Mouse (Mus musculus): ENCODE data around the gene Mfn2. TPM values are rescaled to one million over a fixed set of nuclear protein-coding genes. Genes with fewer than 3 reads are reported as not detected.

Gene Mfn2
- total and polyA plus RNA-seq, 2 experiments from 2014 or later, result 86.1 to 86.8 TPM

DNA sequence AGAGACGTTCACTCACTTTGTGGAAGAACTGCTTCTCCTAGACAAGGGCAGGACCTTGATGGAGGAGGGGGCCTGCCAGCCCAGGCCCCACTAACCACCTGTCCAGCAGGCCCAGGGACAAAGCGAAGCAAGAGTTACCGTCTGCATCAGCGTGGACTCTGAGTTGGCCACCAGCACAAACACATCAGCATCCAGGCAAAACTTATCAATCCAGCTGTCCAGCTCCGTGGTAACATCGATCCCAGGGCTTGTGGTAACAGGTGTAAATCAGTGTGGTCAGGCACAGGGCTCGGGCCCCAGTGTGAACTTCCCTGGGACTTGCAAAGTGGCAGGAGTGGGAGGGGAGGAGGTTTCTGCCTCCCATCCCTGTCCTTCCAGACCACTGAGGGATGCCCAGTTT, 17.2 kb downstream of the Mfn2 start:
- no peaks in the 10 kb centered on the region for H3K9me3 ChIP-seq (ENCODE audit: low read length)
- TF ChIP-seq CTCF (IDR thresholded peaks at IDR 0.05; ENCODE audit: low read depth), result no peak
- H3K4me2 ChIP-seq (ENCODE audit: low read depth, low read length), result no peak overlapping the region
- 97% methylated on average over 7 of the region's 7 CpGs for WGBS
- ATAC-seq, result no peak
- no peaks in the 10 kb centered on the region for H3K27me3 ChIP-seq (ENCODE audit: insufficient read depth, low read length)
- no peak overlapping the region for H3K9ac ChIP-seq (replicated peaks; ENCODE audit: low read length)
- no peaks in the 10 kb centered on the region for H3K4me1 ChIP-seq (ENCODE audit: insufficient read depth, low read length)
- H3K27ac ChIP-seq, result no peak overlapping the region
- DNase-seq (ENCODE audit: low spot score), result no peak
- peaks cover 79% of the 10 kb centered on the region for H3K36me3 ChIP-seq (ENCODE audit: insufficient read depth, low read length)
- no peak overlapping the region for H3K4me3 ChIP-seq (ENCODE audit: low read length)

DNA sequence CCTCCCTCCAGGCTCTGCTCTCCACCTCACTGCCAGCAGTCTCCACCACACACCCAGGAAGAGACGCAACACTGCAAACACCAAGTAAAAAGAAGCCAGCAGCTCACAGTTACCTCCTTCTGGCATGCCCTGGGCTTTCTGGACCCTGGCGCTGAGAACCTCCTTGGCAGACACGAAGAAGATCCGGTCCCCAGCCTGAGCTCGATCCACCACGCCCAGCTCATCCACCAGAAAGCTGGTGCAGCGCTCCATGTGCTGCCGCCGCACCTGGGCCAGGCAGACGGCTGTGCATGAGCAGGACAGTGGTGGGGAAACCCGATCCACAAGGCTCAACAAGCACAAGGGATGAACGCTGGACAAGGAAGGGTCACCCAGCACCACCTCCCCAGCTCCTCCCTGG, 18.3 kb downstream of the Mfn2 start:
- 97% methylated on average over 12 of the region's 12 CpGs for WGBS
- Histone ChIP-seq H3K4me1 (ENCODE audit: insufficient read depth, low read length) (no peaks in the 10 kb centered on the region), H3K27ac (no peak overlapping the region), H3K9me3 (ENCODE audit: low read length) (no peaks in the 10 kb centered on the region), H3K4me3 (ENCODE audit: low read length) (no peak overlapping the region), H3K9ac (replicated peaks; ENCODE audit: low read length) (no peak overlapping the region), H3K27me3 (ENCODE audit: insufficient read depth, low read length) (no peaks in the 10 kb centered on the region), H3K36me3 (ENCODE audit: insufficient read depth, low read length) (peaks cover 86% of the 10 kb centered on the region), H3K4me2 (ENCODE audit: low read depth, low read length) (no peak overlapping the region)
- DNase-seq (ENCODE audit: low spot score) (no peak), ATAC-seq (no peak)
- no peak for TF ChIP-seq CTCF (IDR thresholded peaks at IDR 0.05; ENCODE audit: low read depth)

DNA sequence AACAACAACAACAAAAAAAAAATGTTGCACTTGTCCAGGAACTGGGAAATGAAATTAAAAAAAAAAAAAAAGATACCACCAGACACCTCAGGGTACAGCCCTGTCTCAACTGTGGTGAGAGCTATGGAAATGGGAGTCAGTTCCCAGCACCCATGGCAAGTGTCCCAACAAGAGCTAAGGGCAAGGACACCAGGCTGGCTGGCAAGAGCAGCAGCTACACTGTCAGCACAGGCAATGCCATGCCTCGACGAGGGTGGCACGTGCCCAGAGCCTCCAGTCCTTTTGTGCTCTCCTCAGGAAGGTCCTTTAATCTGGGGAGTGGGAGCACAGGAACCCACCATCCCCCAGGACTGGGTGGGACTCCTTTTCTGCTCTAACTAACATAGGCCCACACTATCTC, 20.4 kb downstream of the Mfn2 start:
- no peak overlapping the region for H3K9ac ChIP-seq (replicated peaks; ENCODE audit: low read length)
- no peak for ATAC-seq
- peaks cover 83% of the 10 kb centered on the region for H3K36me3 ChIP-seq (ENCODE audit: insufficient read depth, low read length)
- no peak overlapping the region for H3K4me2 ChIP-seq (ENCODE audit: low read depth, low read length)
- no peaks in the 10 kb centered on the region for H3K9me3 ChIP-seq (ENCODE audit: low read length)
- 78% methylated on average over 3 of the region's 3 CpGs for WGBS
- DNase-seq (ENCODE audit: low spot score), result no peak
- no peak overlapping the region for H3K27ac ChIP-seq
- no peaks in the 10 kb centered on the region for H3K4me1 ChIP-seq (ENCODE audit: insufficient read depth, low read length)
- TF ChIP-seq CTCF (IDR thresholded peaks at IDR 0.05; ENCODE audit: low read depth), result no peak
- no peak overlapping the region for H3K4me3 ChIP-seq (ENCODE audit: low read length)
- H3K27me3 ChIP-seq (ENCODE audit: insufficient read depth, low read length), result no peaks in the 10 kb centered on the region

DNA sequence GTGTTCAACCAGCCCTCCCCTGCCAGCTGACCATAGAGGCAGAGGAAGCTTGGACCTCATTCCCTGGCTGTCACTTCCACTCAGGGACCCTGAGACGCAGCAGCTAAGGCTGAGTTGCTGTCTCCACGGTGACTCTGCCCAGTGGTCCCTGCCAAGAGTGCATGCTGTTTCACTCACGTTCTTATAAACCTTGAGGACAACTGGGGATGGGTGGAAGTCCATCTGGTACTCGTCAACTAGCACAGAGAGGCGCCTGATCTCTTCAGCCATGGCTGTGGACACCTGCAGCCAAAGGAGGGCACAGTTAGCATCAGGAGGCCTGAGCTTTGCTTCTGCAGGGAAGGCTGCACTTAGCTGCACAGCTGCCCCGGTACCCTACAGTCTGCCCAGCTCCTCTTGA, 21.5 kb downstream of the Mfn2 start:
- 67% methylated on average over 6 of the region's 6 CpGs for WGBS
- Histone ChIP-seq H3K27me3 (ENCODE audit: insufficient read depth, low read length) (no peaks in the 10 kb centered on the region), H3K4me1 (ENCODE audit: insufficient read depth, low read length) (no peaks in the 10 kb centered on the region), H3K4me3 (ENCODE audit: low read length) (no peak overlapping the region), H3K27ac (no peak overlapping the region), H3K36me3 (ENCODE audit: insufficient read depth, low read length) (peaks cover 86% of the 10 kb centered on the region), H3K4me2 (ENCODE audit: low read depth, low read length) (no peak overlapping the region), H3K9me3 (ENCODE audit: low read length) (no peaks in the 10 kb centered on the region), H3K9ac (replicated peaks; ENCODE audit: low read length) (no peak overlapping the region)
- ATAC-seq (no peak), DNase-seq (ENCODE audit: low spot score) (peak; percentile 2)
- no peak for TF ChIP-seq CTCF (IDR thresholded peaks at IDR 0.05; ENCODE audit: low read depth)

DNA sequence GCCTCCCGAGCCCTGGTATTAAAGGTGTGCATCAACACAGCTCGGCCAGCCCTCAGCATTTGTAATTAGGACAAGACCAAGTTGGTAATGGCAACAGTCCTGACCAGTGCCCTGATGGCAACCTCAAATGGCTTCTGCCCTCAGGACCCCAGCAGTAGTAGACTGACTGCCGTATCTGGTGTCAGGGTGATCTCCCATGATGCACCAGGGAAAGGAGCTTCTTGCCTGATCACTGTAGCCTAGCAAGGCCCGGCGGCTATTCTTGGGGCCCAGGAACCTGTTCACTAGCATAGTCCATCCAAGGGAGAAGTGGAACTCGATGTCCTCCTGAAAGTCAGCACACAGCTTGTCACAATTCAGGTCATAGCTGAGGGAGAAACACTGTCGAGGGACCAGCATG, 22.7 kb downstream of the Mfn2 start:
- TF ChIP-seq CTCF (IDR thresholded peaks at IDR 0.05; ENCODE audit: low read depth), result no peak
- no peak for DNase-seq (ENCODE audit: low spot score)
- peaks cover 82% of the 10 kb centered on the region for H3K36me3 ChIP-seq (ENCODE audit: insufficient read depth, low read length)
- no peak overlapping the region for H3K4me3 ChIP-seq (ENCODE audit: low read length)
- H3K4me1 ChIP-seq (ENCODE audit: insufficient read depth, low read length), result no peaks in the 10 kb centered on the region
- WGBS, result 95% methylated on average over 7 of the region's 7 CpGs
- H3K27me3 ChIP-seq (ENCODE audit: insufficient read depth, low read length), result no peaks in the 10 kb centered on the region
- ATAC-seq, result no peak
- no peak overlapping the region for H3K9ac ChIP-seq (replicated peaks; ENCODE audit: low read length)
- no peak overlapping the region for H3K4me2 ChIP-seq (ENCODE audit: low read depth, low read length)
- no peaks in the 10 kb centered on the region for H3K9me3 ChIP-seq (ENCODE audit: low read length)
- H3K27ac ChIP-seq, result no peak overlapping the region

DNA sequence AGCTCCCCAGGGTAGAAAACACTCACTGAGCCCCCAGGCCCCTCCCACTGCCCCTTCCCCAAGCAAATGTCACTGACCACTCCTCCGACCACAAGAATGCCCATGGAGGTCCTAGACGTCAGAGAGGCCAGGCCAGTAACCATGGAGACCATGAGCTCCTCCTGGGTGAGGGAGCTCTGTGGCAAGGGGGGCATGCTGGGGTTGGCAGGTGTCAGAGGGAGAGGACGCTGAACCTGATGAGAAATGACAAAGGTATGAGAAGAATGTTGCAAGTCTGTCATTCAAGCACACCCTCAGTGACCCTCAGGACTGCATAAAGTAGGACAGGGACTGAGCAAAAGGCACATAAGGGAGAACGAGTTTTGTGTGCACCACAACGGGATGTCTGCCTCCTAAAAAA, 24.6 kb downstream of the Mfn2 start:
- ATAC-seq, result no peak
- no peak for DNase-seq (ENCODE audit: low spot score)
- WGBS, result 57% methylated on average over 5 of the region's 5 CpGs
- H3K36me3 ChIP-seq (ENCODE audit: insufficient read depth, low read length), result peaks cover 83% of the 10 kb centered on the region
- H3K9ac ChIP-seq (replicated peaks; ENCODE audit: low read length), result no peak overlapping the region
- no peak overlapping the region for H3K27ac ChIP-seq
- no peak overlapping the region for H3K4me2 ChIP-seq (ENCODE audit: low read depth, low read length)
- H3K4me3 ChIP-seq (ENCODE audit: low read length), result no peak overlapping the region
- no peak for TF ChIP-seq CTCF (IDR thresholded peaks at IDR 0.05; ENCODE audit: low read depth)
- no peaks in the 10 kb centered on the region for H3K4me1 ChIP-seq (ENCODE audit: insufficient read depth, low read length)
- no peaks in the 10 kb centered on the region for H3K9me3 ChIP-seq (ENCODE audit: low read length)
- no peaks in the 10 kb centered on the region for H3K27me3 ChIP-seq (ENCODE audit: insufficient read depth, low read length)

DNA sequence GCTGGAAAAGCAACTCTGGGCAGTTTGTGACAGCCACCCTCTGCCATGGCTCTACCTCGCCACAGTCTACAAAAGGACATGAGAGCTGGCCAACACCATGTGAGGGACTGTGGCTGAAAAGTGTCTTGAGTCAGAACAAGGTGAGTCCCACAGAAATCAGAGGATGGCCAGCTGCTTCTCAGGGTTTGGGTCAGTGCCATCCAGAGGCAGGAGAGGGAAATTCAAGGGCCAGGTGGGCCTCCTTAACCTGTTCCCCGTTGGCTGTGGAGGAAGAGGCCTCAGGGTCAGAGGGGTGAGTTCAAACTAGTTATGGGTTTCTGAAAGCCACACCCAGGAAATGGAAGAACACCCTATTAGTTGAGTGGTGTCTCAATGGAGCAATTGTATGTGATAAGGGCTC, 25.0 kb downstream of the Mfn2 start:
- TF ChIP-seq CTCF (IDR thresholded peaks at IDR 0.05; ENCODE audit: low read depth), result no peak
- no peak for DNase-seq (ENCODE audit: low spot score)
- Histone ChIP-seq H3K36me3 (ENCODE audit: insufficient read depth, low read length) (peaks cover 83% of the 10 kb centered on the region), H3K4me1 (ENCODE audit: insufficient read depth, low read length) (no peaks in the 10 kb centered on the region), H3K27ac (no peak overlapping the region), H3K27me3 (ENCODE audit: insufficient read depth, low read length) (no peaks in the 10 kb centered on the region), H3K4me2 (ENCODE audit: low read depth, low read length) (no peak overlapping the region), H3K4me3 (ENCODE audit: low read length) (no peak overlapping the region), H3K9ac (replicated peaks; ENCODE audit: low read length) (no peak overlapping the region), H3K9me3 (ENCODE audit: low read length) (no peaks in the 10 kb centered on the region)
- 81% methylated on average over 2 of the region's 2 CpGs for WGBS
- no peak for ATAC-seq
